Mouse (Mus musculus) mouse trophoblast stem cell (cell line): Measurements from ENCODE around the gene Marveld3.

Source experiments
- in situ Hi-C, 2 experiments: fragments of 300-500 bp; cut with MseI, MboI; formaldehyde crosslinking; loops; 2 replicates in 1 of 2; 3 replicates in 1 of 2; pipeline ENCODE4 v1.15.1; 2025

The Marveld3 gene

GRCm38 (mm10) chr8:109968837-109969236 is 6.8 kb upstream of the Marveld3 start:
- in situ Hi-C loops, result loop anchor here (10.0 kb wide), 1 partner anchor 106 kb away; the partner anchor contains the start of gene Zfp612 (in 2 of the 2)

GRCm38 (mm10) chr8:109964106-109964505 is 2.1 kb upstream of the Marveld3 start:
- in situ Hi-C loops, result loop anchor here (10.0 kb wide), 1 partner anchor 111 kb away; the partner anchor contains the start of gene Zfp612 (in 2 of the 2)

- in situ Hi-C loops, result loop anchor here (10.0 kb wide), 1 partner anchor 111 kb away; the partner anchor contains the start of gene Zfp612 (in 2 of the 2)
Observed at GRCm38 (mm10) chr8:109963421-109963820, 1.4 kb upstream of the Marveld3 start.

- in situ Hi-C loops, result loop anchor here (10.0 kb wide), 1 partner anchor 112 kb away; the partner anchor contains the start of gene Zfp612 (in 2 of the 2)
Observed at GRCm38 (mm10) chr8:109962896-109963295, 893 bp upstream of the Marveld3 start.

- in situ Hi-C loops, result no loop called here
Observed at GRCm38 (mm10) chr8:109959112-109959511, 2.9 kb downstream of the Marveld3 start.

- in situ Hi-C loops, result no loop called here
Observed at GRCm38 (mm10) chr8:109958036-109958655, 3.9 kb downstream of the Marveld3 start.

- in situ Hi-C loops, result no loop called here
Observed at GRCm38 (mm10) chr8:109957167-109958028, 4.6 kb downstream of the Marveld3 start.

- in situ Hi-C loops, result no loop called here
Observed at GRCm38 (mm10) chr8:109954486-109954948, 7.5 kb downstream of the Marveld3 start.

GRCm38 (mm10) chr8:109952171-109952570 is 9.8 kb downstream of the Marveld3 start:
- in situ Hi-C loops, result no loop called here

GRCm38 (mm10) chr8:109948285-109948564 is 13.8 kb downstream of the Marveld3 start:
- in situ Hi-C loops, result no loop called here

GRCm38 (mm10) chr8:109947447-109948284 is 14.3 kb downstream of the Marveld3 start:
- in situ Hi-C loops, result no loop called here

- in situ Hi-C loops, result no loop called here
Observed at GRCm38 (mm10) chr8:109946272-109946671, 15.7 kb downstream of the Marveld3 start.

GRCm38 (mm10) chr8:109945694-109946093 is 16.3 kb downstream of the Marveld3 start:
- in situ Hi-C loops, result no loop called here

- in situ Hi-C loops, result no loop called here
Observed at GRCm38 (mm10) chr8:109945153-109945632, 16.8 kb downstream of the Marveld3 start.

- in situ Hi-C loops, result no loop called here
Observed at GRCm38 (mm10) chr8:109941606-109942360, 20.2 kb downstream of the Marveld3 start.

- in situ Hi-C loops, result no loop called here
Observed at GRCm38 (mm10) chr8:109920406-109921390, 41.3 kb downstream of the Marveld3 start.

GRCm38 (mm10) chr8:109917277-109917676 is 44.7 kb downstream of the Marveld3 start:
- in situ Hi-C loops, result no loop called here

- in situ Hi-C loops, result no loop called here
Observed at GRCm38 (mm10) chr8:109907376-109907775, 54.6 kb downstream of the Marveld3 start.

- in situ Hi-C loops, result no loop called here
Observed at GRCm38 (mm10) chr8:109906907-109907306, 55.1 kb downstream of the Marveld3 start.
